Mouse (Mus musculus) forebrain, embryonic 11.5 days (tissue): ENCODE results near the gene Pafah1b3. TPM values are rescaled to one million over a fixed set of nuclear protein-coding genes. Genes with fewer than 3 reads are reported as not detected.
A peak's percentile ranks its signal among the peaks of the same experiment; 100 is the strongest.

Experiments
- ATAC-seq: fragments of 200-750 bp; cut with Nextera tagmentation; replicated peaks from 2 replicates; pipeline ENCODE4 v1.8.0; 2017; ENCODE audit warnings: moderate TSS enrichment; ENCODE audit not compliant: low FRiP score
- DNase-seq: peaks from one replicate; pipeline ENCODE4 v3.0.0-alpha.2; 2017; ENCODE audit warnings: low spot score
- H3K27ac ChIP-seq: fragments of 300-500 bp; sonication (generic); 2 replicates; pipeline ENCODE4 v1.5.1; 2014; ENCODE audit warnings: low read depth, low read length
- H3K27me3 ChIP-seq: fragments of 300-500 bp; sonication (generic); 2 replicates; pipeline ENCODE4 v1.6.1; 2014; ENCODE audit warnings: mild to moderate bottlenecking, low read length, mixed read lengths; ENCODE audit not compliant: control insufficient read depth, insufficient read depth
- H3K36me3 ChIP-seq: fragments of 300-500 bp; sonication (generic); 2 replicates; pipeline ENCODE4 v1.6.1; 2014; ENCODE audit warnings: mild to moderate bottlenecking, low read length, moderate library complexity, mixed read lengths; ENCODE audit not compliant: control insufficient read depth, insufficient read depth
- H3K4me1 ChIP-seq: fragments of 300-500 bp; sonication (generic); replicated peaks from 2 replicates; pipeline ENCODE4 v1.6.1; 2014; ENCODE audit warnings: low read length, mixed read lengths; ENCODE audit not compliant: control insufficient read depth, insufficient read depth
- H3K4me2 ChIP-seq: fragments of 300-500 bp; sonication (generic); 2 replicates; pipeline ENCODE4 v1.6.1; 2014; ENCODE audit warnings: low read depth, mild to moderate bottlenecking, low read length, moderate library complexity, mixed read lengths; ENCODE audit not compliant: severe bottlenecking
- H3K4me3 ChIP-seq: fragments of 300-500 bp; sonication (generic); 2 replicates; pipeline ENCODE4 v1.5.1; 2014; ENCODE audit warnings: low read depth, low read length
- H3K9ac ChIP-seq: fragments of 300-500 bp; sonication (generic); 2 replicates; pipeline ENCODE4 v1.6.1; 2014; ENCODE audit warnings: low read length
- H3K9me3 ChIP-seq: fragments of 300-500 bp; sonication (generic); 2 replicates; pipeline ENCODE4 v1.6.1; 2016; ENCODE audit warnings: low read length, mixed read lengths; ENCODE audit not compliant: control insufficient read depth
- WGBS: fragments of 180-500 bp; shearing (Covaris S2); extraction: QIAGEN DNeasy Blood & Tissue Kit; methylation state at CpG from one replicate; pipeline ENCODE4 v1.1.7; 2014; 5-methylcytosine and 5-hydroxymethylcytosine counted together
- polyA plus RNA-seq: library from polyadenylated mRNA; unstranded; fragments of >200 nt; fragmentation: Nextera tagmentation; extraction: Ambion mirVana; gene quantifications from 2 replicates; pipeline ENCODE4 v1.2.1, GENCODE M21; 2014

The Pafah1b3 gene
- polyA plus RNA-seq, 1 experiment from 2014 or later = 298 TPM

DNA sequence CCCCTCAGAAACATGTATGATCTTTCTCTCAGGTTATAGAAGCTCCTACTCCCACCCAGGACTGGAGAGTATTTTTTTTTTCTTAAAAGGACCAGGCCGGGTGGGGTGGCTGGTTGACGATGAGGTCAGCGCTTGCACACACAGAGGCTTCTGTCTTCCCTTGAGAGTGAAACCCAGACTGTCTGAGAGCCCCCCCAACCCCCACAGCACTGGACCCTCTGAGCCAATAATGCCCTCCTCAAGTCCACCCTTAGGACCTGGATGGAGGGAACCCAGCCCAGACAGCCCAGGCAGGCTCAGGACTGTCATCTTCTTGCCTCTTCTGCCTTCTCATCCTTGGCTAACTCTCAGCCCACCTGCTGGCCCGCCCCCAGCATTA lies 51.0 kb downstream of the Pafah1b3 start:
- no peaks in the 10 kb centered on the region for H3K27me3 ChIP-seq
- DNase-seq (peak; percentile 51), ATAC-seq (no peak)
- peak overlapping the region; percentile 39 for H3K9ac ChIP-seq
- 0 out of 2 replicates have a peak overlapping the region, but pooled peaks have one; percentile 68 for H3K4me3 ChIP-seq
- peaks cover 12% of the 10 kb centered on the region for H3K36me3 ChIP-seq
- H3K9me3 ChIP-seq = no peaks in the 10 kb centered on the region
- H3K4me1 ChIP-seq = peaks cover 31% of the 10 kb centered on the region
- 73% methylated on average over 4 of the region's 4 CpGs for WGBS
- H3K27ac ChIP-seq = peak overlapping the region; percentile 18; the same call in 1 of the 2 replicates
- H3K4me2 ChIP-seq = peak overlapping the region; percentile 76

DNA sequence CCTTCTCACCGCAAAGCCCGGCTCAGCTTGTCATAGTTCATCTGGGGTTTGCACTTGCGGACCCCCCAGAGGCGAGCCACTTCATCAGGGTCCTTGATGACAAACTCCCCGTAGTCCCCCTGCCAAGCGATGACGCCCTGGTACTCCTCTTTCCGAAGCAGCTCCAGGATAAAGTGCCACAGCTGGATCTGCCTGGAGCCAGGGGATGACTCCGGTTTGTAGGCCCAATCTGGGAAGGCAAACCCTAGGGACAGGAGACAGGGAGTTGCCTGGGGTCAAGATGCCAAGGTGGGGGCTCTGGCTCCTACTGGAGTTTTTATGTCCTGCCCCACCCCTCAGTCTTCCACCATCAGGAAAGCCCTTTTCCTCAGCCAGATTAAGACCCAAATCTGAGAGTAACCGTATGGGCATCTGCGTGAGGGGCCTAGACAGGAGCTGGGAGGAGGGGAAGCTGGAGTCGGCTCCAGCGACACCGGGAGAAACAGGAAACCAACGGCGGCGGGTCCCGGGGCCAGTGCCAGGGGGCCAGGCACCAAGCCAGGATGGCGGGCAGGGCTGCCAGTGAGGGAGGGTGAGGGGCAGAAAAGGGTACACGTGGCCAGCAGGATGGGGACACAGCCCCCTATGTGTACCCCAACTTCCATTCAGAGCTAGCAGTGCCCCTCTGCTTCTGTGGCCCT lies 51.6 kb downstream of the Pafah1b3 start:
- Histone ChIP-seq H3K9me3 (no peaks in the 10 kb centered on the region), H3K27me3 (no peaks in the 10 kb centered on the region), H3K4me3 (no peak overlapping the region), H3K4me1 (peaks cover 27% of the 10 kb centered on the region), H3K9ac (no peak overlapping the region), H3K4me2 (no peak overlapping the region; the same call in 1 of the 2 replicates), H3K27ac (no peak overlapping the region), H3K36me3 (peaks cover 12% of the 10 kb centered on the region)
- DNase-seq (peak; percentile 53), ATAC-seq (no peak)
- WGBS = 86% methylated on average over 20 of the region's 20 CpGs

Other genes with a start within 250 kb of the Pafah1b3 start
- gene Grik5, start 225.6 kb downstream of the Pafah1b3 start, polyA plus RNA-seq = 13.6 and 14.0 TPM in 2 replicates
- gene Zfp574, start 225.4 kb downstream of the Pafah1b3 start, polyA plus RNA-seq = 34.3 and 38.3 TPM in 2 replicates
- 16.8 and 19.9 TPM in 2 replicates for gene Pou2f2, start 118.3 kb downstream of the Pafah1b3 start, polyA plus RNA-seq
- 11.2 TPM in 2 replicates for gene Dedd2, start 77.4 kb downstream of the Pafah1b3 start, polyA plus RNA-seq
- 3.5 and 3.8 TPM in 2 replicates for gene Zfp526, start 76.6 kb downstream of the Pafah1b3 start, polyA plus RNA-seq
- gene Gsk3a, start 60.1 kb downstream of the Pafah1b3 start, polyA plus RNA-seq = 14.0 and 16.6 TPM in 2 replicates
- 14.6 and 17.5 TPM in 2 replicates for gene Erf, start 47.2 kb downstream of the Pafah1b3 start, polyA plus RNA-seq
- gene Cic, start 30.3 kb downstream of the Pafah1b3 start, polyA plus RNA-seq = 40.3 and 44.2 TPM in 2 replicates
- 1.1 and 1.7 TPM in 2 replicates for gene Prr19, start 3.4 kb upstream of the Pafah1b3 start, polyA plus RNA-seq
- gene Tmem145, start 8.1 kb upstream of the Pafah1b3 start, polyA plus RNA-seq = 6.7 and 7.7 TPM in 2 replicates
- 13.8 and 14.6 TPM in 2 replicates for gene Megf8, start 19.2 kb upstream of the Pafah1b3 start, polyA plus RNA-seq
- gene Cnfn, start 71.7 kb upstream of the Pafah1b3 start, polyA plus RNA-seq = 0.28 TPM in 1 of 2 replicates, not detected in the other
- gene Lipe, start 100.7 kb upstream of the Pafah1b3 start, polyA plus RNA-seq = 3.0 and 3.8 TPM in 2 replicates
- gene Cxcl17, start 114.9 kb upstream of the Pafah1b3 start, polyA plus RNA-seq = 0.69 TPM in 1 of 2 replicates, not detected in the other
- gene Ceacam1, start 179.6 kb upstream of the Pafah1b3 start, polyA plus RNA-seq = 0.51 and 0.81 TPM in 2 replicates
- gene Ceacam2, start 241.9 kb upstream of the Pafah1b3 start, polyA plus RNA-seq = 0.13 TPM in 1 of 2 replicates, not detected in the other